Mouse (Mus musculus) gastrocnemius, postnatal 14 days (tissue): Measurements from ENCODE around the gene Syn3. TPM values are rescaled to one million over a fixed set of nuclear protein-coding genes. Genes with fewer than 3 reads are reported as not detected.

Source experiments
- DNase-seq: peaks from one replicate; pipeline ENCODE4 v3.0.0; 2021; ENCODE audit warnings: mixed read lengths
- intact Hi-C: fragments of 180-260 bp; cut with DNase I; formaldehyde crosslinking; loops from one replicate; pipeline ENCODE4 v1.15.1; 2025; ENCODE audit warnings: low total_unique reads
- total RNA-seq, 2 experiments: library from RNA; stranded (reverse); gene quantifications; 2 replicates each; pipeline ENCODE4 v1.2.3; 2021

Gene Syn3
- total RNA-seq, 2 experiments from 2014 or later = 0.13 to 0.27 TPM

GRCm38 (mm10) chr10:86301593-86302317, 196.9 kb downstream of the Syn3 start:
- DNase-seq = no peak
- intact Hi-C loops = loop anchor here (5.0 kb wide), 1 partner anchor 151 kb away; no protein-coding TSS in a partner anchor

GRCm38 (mm10) chr10:86301117-86301490, 197.6 kb downstream of the Syn3 start:
- intact Hi-C loops = loop anchor here (5.0 kb wide), 1 partner anchor 151 kb away; no protein-coding TSS in a partner anchor
- no peak for DNase-seq

GRCm38 (mm10) chr10:86300293-86301116, 198.2 kb downstream of the Syn3 start, which contains the start of gene Timp3:
Gene Timp3 (plus strand): TSS chr10:86300372.
- DNase-seq = peak; percentile 78
- intact Hi-C loops = loop anchor here (5.0 kb wide), 1 partner anchor 152 kb away; no protein-coding TSS in a partner anchor

GRCm38 (mm10) chr10:86299795-86300194, 198.9 kb downstream of the Syn3 start:
- intact Hi-C loops = loop anchor here (5.0 kb wide), 2 partner anchors 153 to 232 kb away; no protein-coding TSS in a partner anchor
- DNase-seq = no peak

GRCm38 (mm10) chr10:86298326-86298725, 200.4 kb downstream of the Syn3 start:
- no peak for DNase-seq
- intact Hi-C loops = loop anchor here (5.0 kb wide), 1 partner anchor 231 kb away; no protein-coding TSS in a partner anchor

GRCm38 (mm10) chr10:86297307-86297706, 201.4 kb downstream of the Syn3 start:
- intact Hi-C loops = loop anchor here (5.0 kb wide), 1 partner anchor 230 kb away; no protein-coding TSS in a partner anchor
- DNase-seq = no peak

- intact Hi-C loops = loop anchor here (5.0 kb wide), 1 partner anchor 229 kb away; no protein-coding TSS in a partner anchor
- peak; percentile 82 for DNase-seq
These were observed 202.6 kb downstream of the Syn3 start for GRCm38 (mm10) chr10:86296111-86296510.

GRCm38 (mm10) chr10:86295454-86296098, 203.1 kb downstream of the Syn3 start:
- no peak for DNase-seq
- intact Hi-C loops = loop anchor here (5.0 kb wide), 1 partner anchor 228 kb away; no protein-coding TSS in a partner anchor

- no peak for DNase-seq
- intact Hi-C loops = loop anchor here (5.0 kb wide), 2 partner anchors 112 to 227 kb away; no protein-coding TSS in a partner anchor
These were observed 203.9 kb downstream of the Syn3 start for GRCm38 (mm10) chr10:86294599-86295365.

- no peak for DNase-seq
- intact Hi-C loops = loop anchor here (5.0 kb wide), 1 partner anchor 112 kb away; no protein-coding TSS in a partner anchor
These were observed 204.8 kb downstream of the Syn3 start for GRCm38 (mm10) chr10:86293880-86294279.

GRCm38 (mm10) chr10:86290109-86290771, 208.5 kb downstream of the Syn3 start:
- DNase-seq = no peak
- intact Hi-C loops = loop anchor here (5.0 kb wide), 1 partner anchor 108 kb away; no protein-coding TSS in a partner anchor

GRCm38 (mm10) chr10:86286508-86286907, 212.2 kb downstream of the Syn3 start:
- DNase-seq = no peak
- intact Hi-C loops = no loop called here

- intact Hi-C loops = no loop called here
- no peak for DNase-seq
These were observed 217.5 kb downstream of the Syn3 start for GRCm38 (mm10) chr10:86281238-86281637.

- intact Hi-C loops = no loop called here
- DNase-seq = no peak
These were observed 219.0 kb downstream of the Syn3 start for GRCm38 (mm10) chr10:86279579-86280168.

GRCm38 (mm10) chr10:86278481-86278880, 220.2 kb downstream of the Syn3 start:
- intact Hi-C loops = no loop called here
- no peak for DNase-seq

- no peak for DNase-seq
- intact Hi-C loops = no loop called here
These were observed 221.4 kb downstream of the Syn3 start for GRCm38 (mm10) chr10:86277327-86277726.

- intact Hi-C loops = no loop called here
These were observed 223.1 kb downstream of the Syn3 start for GRCm38 (mm10) chr10:86275585-86275984.

More at GRCm38 (mm10) chr10:86275585-86275984, 223.1 kb downstream of the Syn3 start:
- DNase-seq = no peak
